23 mouse cellular contexts compared by ENCODE assay signal in genomic region chr12:69846499-69846898, GRCm38 (mm10).
"Had no signal": no experiment of that assay in that cellular context is flagged by ENCODE, and none has a peak within 500 bp of the region (broad histone marks: within the 10 kb centered on the region; RNA-seq: fewer than 3 reads in every experiment).

No protein-coding gene starts in this region.

- H3K9me3 ChIP-seq: heart, embryonic 13.5 days; heart, embryonic 15.5 days; hindbrain, embryonic 13.5 days; hindbrain, embryonic 15.5 days; limb, embryonic 10.5 days; limb, embryonic 12.5 days had no signal

- DNase-seq: gastrocnemius, postnatal 14 days; gastrocnemius, postnatal 36 days; heart, adult 11 months; heart, adult 2 months; heart, postnatal 14 days; heart, postnatal 36 days; kidney, adult 11 months; kidney, adult 2 months; kidney, adult 9 months; kidney, postnatal 10 days; kidney, postnatal 25 days; kidney, postnatal 4 days had no signal

- H3K4me3 ChIP-seq: heart, adult 2 months; heart, embryonic 13.5 days; heart, embryonic 15.5 days; hindbrain, embryonic 13.5 days; hindbrain, embryonic 15.5 days; layer of hippocampus, adult 2 months; left cerebral cortex, adult 2 months; limb, embryonic 10.5 days; limb, embryonic 12.5 days had no signal

- H3K9ac ChIP-seq: heart, embryonic 13.5 days; heart, embryonic 15.5 days; hindbrain, embryonic 13.5 days; hindbrain, embryonic 15.5 days; limb, embryonic 12.5 days had no signal

- H3K4me1 ChIP-seq: limb, embryonic 10.5 days; limb, embryonic 12.5 days had no signal

- H3K4me2 ChIP-seq: heart, embryonic 11.5 days; heart, embryonic 13.5 days; heart, embryonic 15.5 days; hindbrain, embryonic 13.5 days; hindbrain, embryonic 15.5 days; limb, embryonic 12.5 days had no signal

- H3K27me3 ChIP-seq: heart, embryonic 13.5 days; heart, embryonic 15.5 days; hindbrain, embryonic 13.5 days; hindbrain, embryonic 15.5 days; limb, embryonic 12.5 days had no signal

- ATAC-seq: hindbrain, postnatal 0 days; intestine, embryonic 16.5 days had no signal

- H3K27ac ChIP-seq: heart, adult 2 months; heart, embryonic 13.5 days; heart, embryonic 15.5 days; hindbrain, embryonic 13.5 days; hindbrain, embryonic 15.5 days; hindbrain, postnatal 0 days; layer of hippocampus, adult 2 months; left cerebral cortex, adult 2 months; limb, embryonic 10.5 days; limb, embryonic 12.5 days had no signal
